Mouse (Mus musculus): Measurements from ENCODE around the gene Lap3. TPM values are rescaled to one million over a fixed set of nuclear protein-coding genes. Genes with fewer than 3 reads are reported as not detected.
A peak's percentile ranks its signal among the peaks of the same experiment; 100 is the strongest.

The Lap3 gene
- polyA plus RNA-seq, 1 experiment from 2014 or later, result 35.4 TPM

GRCm38 (mm10) chr5:45534319-45535098 lies 41.3 kb downstream of the Lap3 start:
- no peak overlapping the region for H3K9ac ChIP-seq (replicated peaks; ENCODE audit: low read depth, low read length)
- no peak overlapping the region for H3K4me3 ChIP-seq (replicated peaks; ENCODE audit: low read length)
- H3K27me3 ChIP-seq (replicated peaks; ENCODE audit: control insufficient read depth, insufficient read depth, low read length), result no peaks in the 10 kb centered on the region
- H3K4me1 ChIP-seq (replicated peaks; ENCODE audit: control insufficient read depth, insufficient read depth, low read length), result no peaks in the 10 kb centered on the region
- no peaks in the 10 kb centered on the region for H3K9me3 ChIP-seq (ENCODE audit: control insufficient read depth, low read length)
- ATAC-seq, result peak; percentile 89
- H3K27ac ChIP-seq (ENCODE audit: low read length), result no peak overlapping the region
- H3K4me2 ChIP-seq (ENCODE audit: low read length), result peak overlapping the region; percentile 2; the same call in 1 of the 2 replicates
- 7% methylated on average over 16 of the region's 17 CpGs for WGBS
- peaks cover 5% of the 10 kb centered on the region for H3K36me3 ChIP-seq (ENCODE audit: control insufficient read depth, insufficient read depth)

GRCm38 (mm10) chr5:45535177-45535576 lies 42.0 kb downstream of the Lap3 start:
- ATAC-seq, result no peak
- 62% methylated on average over 4 of the region's 4 CpGs for WGBS
- Histone ChIP-seq H3K27ac (ENCODE audit: low read length) (no peak overlapping the region), H3K4me2 (ENCODE audit: low read length) (no peak overlapping the region), H3K4me3 (replicated peaks; ENCODE audit: low read length) (no peak overlapping the region), H3K9ac (replicated peaks; ENCODE audit: low read depth, low read length) (no peak overlapping the region), H3K36me3 (ENCODE audit: control insufficient read depth, insufficient read depth) (peaks cover 5% of the 10 kb centered on the region), H3K4me1 (replicated peaks; ENCODE audit: control insufficient read depth, insufficient read depth, low read length) (no peaks in the 10 kb centered on the region), H3K27me3 (replicated peaks; ENCODE audit: control insufficient read depth, insufficient read depth, low read length) (no peaks in the 10 kb centered on the region), H3K9me3 (ENCODE audit: control insufficient read depth, low read length) (no peaks in the 10 kb centered on the region)

GRCm38 (mm10) chr5:45539502-45539901 lies 46.3 kb downstream of the Lap3 start:
- H3K27ac ChIP-seq (ENCODE audit: low read length), result no peak overlapping the region
- H3K9ac ChIP-seq (replicated peaks; ENCODE audit: low read depth, low read length), result no peak overlapping the region
- H3K4me1 ChIP-seq (replicated peaks; ENCODE audit: control insufficient read depth, insufficient read depth, low read length), result no peaks in the 10 kb centered on the region
- H3K36me3 ChIP-seq (ENCODE audit: control insufficient read depth, insufficient read depth), result no peaks in the 10 kb centered on the region
- WGBS, result 55% methylated on average over 10 of the region's 10 CpGs
- H3K4me2 ChIP-seq (ENCODE audit: low read length), result no peak overlapping the region
- no peak overlapping the region for H3K4me3 ChIP-seq (replicated peaks; ENCODE audit: low read length)
- no peaks in the 10 kb centered on the region for H3K27me3 ChIP-seq (replicated peaks; ENCODE audit: control insufficient read depth, insufficient read depth, low read length)
- no peak for ATAC-seq
- H3K9me3 ChIP-seq (ENCODE audit: control insufficient read depth, low read length), result no peaks in the 10 kb centered on the region

- Histone ChIP-seq H3K27ac (ENCODE audit: low read length) (no peak overlapping the region), H3K36me3 (ENCODE audit: control insufficient read depth, insufficient read depth) (no peaks in the 10 kb centered on the region), H3K9ac (replicated peaks; ENCODE audit: low read depth, low read length) (no peak overlapping the region), H3K27me3 (replicated peaks; ENCODE audit: control insufficient read depth, insufficient read depth, low read length) (no peaks in the 10 kb centered on the region), H3K4me1 (replicated peaks; ENCODE audit: control insufficient read depth, insufficient read depth, low read length) (no peaks in the 10 kb centered on the region), H3K9me3 (ENCODE audit: control insufficient read depth, low read length) (no peaks in the 10 kb centered on the region), H3K4me2 (ENCODE audit: low read length) (no peak overlapping the region), H3K4me3 (replicated peaks; ENCODE audit: low read length) (no peak overlapping the region)
- WGBS, result 55% methylated on average over 5 of the region's 5 CpGs
- no peak for ATAC-seq
These were observed 50.2 kb downstream of the Lap3 start for GRCm38 (mm10) chr5:45543374-45543773.

GRCm38 (mm10) chr5:45549586-45549985 lies 56.4 kb downstream of the Lap3 start:
- Histone ChIP-seq H3K4me1 (replicated peaks; ENCODE audit: control insufficient read depth, insufficient read depth, low read length) (no peaks in the 10 kb centered on the region), H3K9ac (replicated peaks; ENCODE audit: low read depth, low read length) (no peak overlapping the region), H3K9me3 (ENCODE audit: control insufficient read depth, low read length) (0 out of 2 replicates have a peak, but pooled peaks cover 2% of the 10 kb centered on the region), H3K4me3 (replicated peaks; ENCODE audit: low read length) (no peak overlapping the region), H3K27me3 (replicated peaks; ENCODE audit: control insufficient read depth, insufficient read depth, low read length) (no peaks in the 10 kb centered on the region), H3K27ac (ENCODE audit: low read length) (no peak overlapping the region), H3K36me3 (ENCODE audit: control insufficient read depth, insufficient read depth) (no peaks in the 10 kb centered on the region), H3K4me2 (ENCODE audit: low read length) (no peak overlapping the region)
- ATAC-seq, result no peak
- WGBS, result 83% methylated on average over 1 of the region's 1 CpGs

Other genes starting within 250 kb of the Lap3 start
- gene Qdpr, start 43.1 kb upstream of the Lap3 start, polyA plus RNA-seq (2015; fragmentation: Nextera tagmentation; extraction: Ambion mirVana), result 107 and 108 TPM in 2 replicates
- not detected in 2 replicates for gene Clrn2, start 39.6 kb upstream of the Lap3 start, polyA plus RNA-seq (2015; fragmentation: Nextera tagmentation; extraction: Ambion mirVana)
- 269 and 289 TPM in 2 replicates for gene Med28, start 26.9 kb downstream of the Lap3 start, polyA plus RNA-seq (2015; fragmentation: Nextera tagmentation; extraction: Ambion mirVana)
- 4.0 and 5.0 TPM in 2 replicates for gene Fam184b, start 146.2 kb downstream of the Lap3 start, polyA plus RNA-seq (2015; fragmentation: Nextera tagmentation; extraction: Ambion mirVana)
- 21.0 and 27.2 TPM in 2 replicates for gene Ncapg, start 176.5 kb downstream of the Lap3 start, polyA plus RNA-seq (2015; fragmentation: Nextera tagmentation; extraction: Ambion mirVana)